Mouse (Mus musculus) T-cell, adult 66 days (primary cell): ENCODE measurements around the gene Gm10061. TPM values are rescaled to one million over a fixed set of nuclear protein-coding genes. Genes with fewer than 3 reads are reported as not detected.

ENCODE experiments used
- total RNA-seq, 2 experiments: library from RNA; stranded (reverse); gene quantifications; 3 replicates in 1 of 2; 4 replicates in 1 of 2; pipeline ENCODE4 v1.2.4; 2023

Gene Gm10061
- total RNA-seq, result not detected

GRCm38 (mm10) chr16:89150786-89151185 lies at the start of gene Gm10061:
Gene Gm10061 (plus strand): TSS chr16:89151086.

GRCm38 (mm10) chr16:89140551-89140950 lies 10.3 kb upstream of the Gm10061 start, which contains the start of gene Gm6358:
Gene Gm6358 (plus strand): TSS chr16:89140851.

GRCm38 (mm10) chr16:89157652-89158051 lies 6.8 kb downstream of the Gm10061 start, which contains the start of gene Gm9789:
Gene Gm9789 (plus strand): TSS chr16:89157952.

DNA sequence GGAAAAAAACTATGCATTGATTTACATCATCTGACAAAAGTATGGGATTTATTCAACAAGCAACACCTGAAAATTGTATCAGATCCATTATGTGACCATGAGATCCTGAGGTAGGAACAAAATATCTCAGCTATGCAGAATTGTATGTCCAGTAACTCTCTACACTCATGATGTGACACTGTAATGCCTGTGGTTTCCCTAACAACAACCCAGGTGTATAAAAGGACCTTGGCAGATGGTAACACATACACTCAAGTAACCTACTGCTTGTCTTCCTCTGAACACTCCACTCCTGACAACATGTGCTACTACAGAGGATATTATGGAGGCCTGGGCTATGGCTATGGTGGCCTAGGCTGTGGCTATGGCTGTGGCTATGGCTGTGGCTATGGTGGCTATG lies 18.3 kb downstream of the Gm10061 start, which contains the start of gene Gm7735:
Gene Gm7735 (plus strand): TSS at position 301 of the 400 bp plus-strand sequence.

GRCm38 (mm10) chr16:89174435-89174834 lies 23.5 kb downstream of the Gm10061 start, which contains the start of gene 1110057P08Rik:
Gene 1110057P08Rik (plus strand): TSS chr16:89174735.

Other genes starting within 250 kb of the Gm10061 start
- gene Krtap19-9b, start 218.8 kb upstream of the Gm10061 start, total RNA-seq, result not detected
- gene Krtap16-3, start 188.2 kb upstream of the Gm10061 start, total RNA-seq, result not detected
- gene Krtap22-2, start 140.3 kb upstream of the Gm10061 start, total RNA-seq, result not detected
- not detected for gene Gm10229, start 135.8 kb upstream of the Gm10061 start, total RNA-seq
- not detected for gene Krtap6-1, start 119.4 kb upstream of the Gm10061 start, total RNA-seq
- gene Gm10228, start 109.6 kb upstream of the Gm10061 start, total RNA-seq, result not detected
- not detected for gene Krtap6-5, start 103.2 kb upstream of the Gm10061 start, total RNA-seq
- gene 1110025L11Rik, start 87.1 kb upstream of the Gm10061 start, total RNA-seq, result not detected
- gene Krtap6-3, start 67.1 kb upstream of the Gm10061 start, total RNA-seq, result not detected
- gene Gm6358, start 10.2 kb upstream of the Gm10061 start, total RNA-seq, result not detected
- gene Gm9789, start 6.9 kb downstream of the Gm10061 start, total RNA-seq, result not detected
- gene Gm7735, start 18.4 kb downstream of the Gm10061 start, total RNA-seq, result not detected
- gene 1110057P08Rik, start 23.6 kb downstream of the Gm10061 start, total RNA-seq, result not detected
- gene Krtap20-2, start 54.8 kb downstream of the Gm10061 start, total RNA-seq, result not detected